Mouse (Mus musculus) limb, embryonic 10.5 days (tissue): ENCODE results near the gene Cldn2. TPM values are rescaled to one million over a fixed set of nuclear protein-coding genes. Genes with fewer than 3 reads are reported as not detected.

ENCODE experiments used
- polyA plus RNA-seq: library from polyadenylated mRNA; unstranded; fragments of >200 nt; fragmentation: Nextera tagmentation; extraction: Ambion mirVana; gene quantifications from 2 replicates; pipeline ENCODE4 v1.2.1, GENCODE M21; 2016

Cldn2 gene
- polyA plus RNA-seq, 1 experiment from 2014 or later: not detected

Other genes starting within 250 kb of the Cldn2 start
- 3.4 and 3.7 TPM in 2 replicates for gene Rnf128, start 237.5 kb upstream of the Cldn2 start, polyA plus RNA-seq
- 0.80 and 1.2 TPM in 2 replicates for gene Tbc1d8b, start 115.8 kb upstream of the Cldn2 start, polyA plus RNA-seq
- gene Gm15013, start 86.3 kb upstream of the Cldn2 start, polyA plus RNA-seq: 0.19 and 0.25 TPM in 2 replicates
- gene Ripply1, start 18.5 kb upstream of the Cldn2 start, polyA plus RNA-seq: not detected in 2 replicates
- gene Morc4, start 70.8 kb downstream of the Cldn2 start, polyA plus RNA-seq: 5.7 and 7.2 TPM in 2 replicates
- 5.2 and 6.4 TPM in 2 replicates for gene Rbm41, start 197.8 kb downstream of the Cldn2 start, polyA plus RNA-seq